Mouse (Mus musculus): ENCODE measurements around the gene Spats2l.

Spats2l gene

GRCm38 (mm10) chr1:57969327-57970271 lies 195.6 kb downstream of the Spats2l start:
- DNase-seq (ENCODE audit: low spot score) = peak; percentile 87

GRCm38 (mm10) chr1:57971588-57971987 lies 197.6 kb downstream of the Spats2l start:
- no peak for DNase-seq (ENCODE audit: low spot score)

DNA sequence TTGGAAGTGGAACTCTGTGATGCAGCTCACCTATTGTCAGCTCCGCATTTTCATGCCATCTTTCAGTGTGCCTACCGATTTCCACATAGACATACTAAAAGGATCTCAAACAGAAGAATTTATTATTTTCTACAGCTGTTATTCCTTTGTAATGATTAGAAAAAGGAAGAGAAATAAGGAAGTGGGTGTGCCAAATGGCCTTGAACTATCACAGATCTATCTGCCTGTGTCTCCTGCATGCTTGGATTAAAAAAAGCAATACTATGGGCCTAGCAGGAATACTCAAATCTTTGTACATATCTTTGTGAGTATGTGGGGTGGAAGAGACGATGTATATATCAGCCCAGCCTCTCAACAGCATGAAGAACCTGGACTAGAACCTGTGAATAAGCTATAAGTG lies 202.9 kb downstream of the Spats2l start:
- DNase-seq (ENCODE audit: low spot score) = no peak

DNA sequence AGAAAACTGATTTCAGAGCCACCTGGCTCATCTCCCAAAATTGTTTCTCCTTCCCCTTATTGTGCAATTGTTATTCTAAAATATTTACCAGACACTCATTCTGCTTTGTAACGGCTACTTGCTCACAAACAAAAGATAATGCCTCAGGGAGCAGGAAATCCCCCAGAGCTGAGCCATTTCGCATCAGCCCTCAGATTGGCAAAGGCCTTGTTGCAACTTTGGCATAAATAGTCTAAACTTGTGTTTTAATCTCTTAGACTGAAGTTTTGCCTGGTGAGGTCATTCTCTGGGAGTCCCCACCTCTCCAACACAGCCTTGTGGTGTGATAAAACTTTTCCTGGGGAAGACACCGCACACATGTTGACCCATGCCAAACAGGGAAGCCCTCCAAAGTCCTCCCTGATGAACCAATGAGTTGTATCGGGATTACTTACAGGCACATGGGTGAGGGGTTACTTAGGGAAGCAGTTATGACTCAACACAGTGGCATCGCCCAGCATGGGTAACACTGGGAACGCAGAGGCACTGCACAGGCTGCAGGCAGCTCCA lies 215.2 kb downstream of the Spats2l start:
- no peak for DNase-seq (ENCODE audit: low spot score)

- no peak for DNase-seq (ENCODE audit: low spot score)
These were observed 217.3 kb downstream of the Spats2l start for GRCm38 (mm10) chr1:57991277-57991676.

DNA sequence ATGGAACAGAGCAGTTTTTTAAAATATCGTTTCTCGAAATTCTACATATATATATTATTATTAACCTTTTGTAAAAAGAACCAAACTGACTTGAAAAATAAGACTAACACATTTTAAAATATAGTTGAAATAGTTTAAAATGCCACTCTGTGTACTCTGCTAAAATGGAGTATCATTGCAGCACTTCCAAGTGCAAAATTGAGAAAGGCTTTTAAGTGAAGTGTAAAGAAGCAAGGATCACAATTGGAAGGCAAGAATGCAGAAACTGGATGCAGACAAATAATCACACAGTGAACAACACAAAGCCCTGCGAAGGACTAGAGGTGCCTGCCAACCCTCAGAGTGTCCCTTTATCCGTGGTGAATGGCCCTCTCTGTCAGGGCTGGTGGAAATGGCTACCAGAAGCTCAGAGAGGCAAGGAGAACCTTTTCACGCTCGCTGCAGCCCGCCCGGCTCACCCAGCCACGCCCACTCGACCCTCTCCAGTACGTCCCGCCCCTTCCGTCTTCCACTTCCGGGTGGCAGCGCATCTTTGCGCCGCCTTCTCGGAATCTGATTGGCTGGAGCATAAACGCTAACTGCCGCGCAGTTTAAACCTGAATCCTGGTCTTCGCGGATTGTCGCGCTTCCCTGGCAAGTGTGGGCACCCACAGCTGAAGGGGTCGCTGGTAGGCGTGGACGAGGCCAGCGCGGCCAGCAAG lies 221.6 kb downstream of the Spats2l start, which contains the start of gene Sgo2a:
Sgo2a (plus strand) TSS at position 540 of the 701 bp plus-strand sequence.
- peak; percentile 91 for DNase-seq (ENCODE audit: low spot score)

GRCm38 (mm10) chr1:57996133-57996615 lies 222.2 kb downstream of the Spats2l start:
- no peak for DNase-seq (ENCODE audit: low spot score)
